Mouse (Mus musculus) common myeloid progenitor, adult 5-6 weeks (primary cell): ENCODE results near the gene Dbndd1. TPM values are rescaled to one million over a fixed set of nuclear protein-coding genes. Genes with fewer than 3 reads are reported as not detected.
"Not testable (repeated sequence)": the region's sequence is repeated elsewhere in the genome, so short reads cannot be mapped to it uniquely, and the experiment has no call there.

ENCODE experiments used
- ATAC-seq: replicated peaks from 2 replicates; pipeline ENCODE4 v1.8.0; 2016; ENCODE audit warnings: low read depth, mild to moderate bottlenecking, moderate TSS enrichment, inconsistent platforms; ENCODE audit not compliant: poor library complexity, severe bottlenecking
- total RNA-seq: library from RNA; stranded (forward); fragments of 200-1000, 187-1606 nt; gene quantifications from 2 replicates; pipeline ENCODE4 v1.2.3, GENCODE M21; 2017

The Dbndd1 gene
- total RNA-seq, 1 experiment from 2014 or later = not detected

DNA sequence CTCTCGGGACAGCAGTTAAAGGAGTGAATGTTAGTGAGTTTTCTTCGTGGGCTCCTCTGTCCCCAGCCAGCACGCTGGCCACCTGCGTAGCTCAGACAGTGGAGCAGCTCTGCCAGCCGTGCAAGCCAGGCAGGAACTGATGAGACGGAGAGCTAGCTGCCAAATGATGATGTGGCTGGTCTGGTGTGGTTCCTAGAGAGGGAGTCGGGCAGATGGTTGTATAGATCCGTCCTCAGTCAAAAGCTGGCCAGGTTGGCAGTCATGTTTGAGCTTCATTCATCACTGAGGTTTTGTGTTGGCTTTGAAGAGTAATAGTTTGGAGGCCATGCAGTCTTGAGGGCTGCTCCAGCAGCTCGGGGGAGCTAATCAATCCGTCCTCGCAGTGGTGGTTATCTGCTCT is 16.3 kb downstream of the Dbndd1 start:
- ATAC-seq = no peak

DNA sequence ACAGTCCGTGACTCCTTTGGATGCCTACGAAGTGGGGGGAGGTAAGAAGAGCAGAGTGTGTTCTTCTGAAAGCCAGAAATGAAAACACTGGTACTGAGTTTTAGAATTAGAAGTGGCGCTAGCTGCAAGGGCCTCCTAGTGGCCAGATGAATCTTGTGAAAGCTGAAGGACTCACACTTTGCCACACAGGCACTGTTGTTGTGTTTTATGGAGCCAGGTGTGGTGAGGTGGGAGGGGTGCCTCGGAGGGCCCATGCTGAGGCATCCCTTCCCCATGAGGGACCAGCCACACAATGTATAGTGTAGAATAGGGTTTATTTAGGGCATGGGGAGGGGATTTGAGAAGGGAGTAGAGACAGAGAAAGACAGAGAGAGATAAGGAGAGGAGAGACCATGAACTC is 17.6 kb downstream of the Dbndd1 start:
- no peak for ATAC-seq

DNA sequence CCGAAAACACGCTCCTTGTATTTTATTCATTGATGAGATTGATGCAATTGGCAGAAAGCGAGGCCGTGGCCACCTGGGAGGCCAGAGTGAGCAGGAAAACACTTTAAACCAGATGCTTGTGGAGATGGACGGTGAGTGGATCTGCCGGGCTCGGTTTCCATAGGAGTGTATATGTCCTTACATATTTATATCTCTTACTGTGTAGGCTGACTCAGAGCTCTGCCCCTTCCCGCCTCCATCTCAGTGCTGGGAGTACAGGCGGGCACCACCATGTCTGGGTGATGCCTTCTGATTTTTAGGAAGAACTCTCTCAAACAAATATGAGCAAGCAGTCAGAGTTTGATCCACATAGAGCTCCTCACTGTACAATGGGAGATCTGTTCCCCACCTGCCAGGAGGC is 22.4 kb downstream of the Dbndd1 start:
- ATAC-seq = no peak

DNA sequence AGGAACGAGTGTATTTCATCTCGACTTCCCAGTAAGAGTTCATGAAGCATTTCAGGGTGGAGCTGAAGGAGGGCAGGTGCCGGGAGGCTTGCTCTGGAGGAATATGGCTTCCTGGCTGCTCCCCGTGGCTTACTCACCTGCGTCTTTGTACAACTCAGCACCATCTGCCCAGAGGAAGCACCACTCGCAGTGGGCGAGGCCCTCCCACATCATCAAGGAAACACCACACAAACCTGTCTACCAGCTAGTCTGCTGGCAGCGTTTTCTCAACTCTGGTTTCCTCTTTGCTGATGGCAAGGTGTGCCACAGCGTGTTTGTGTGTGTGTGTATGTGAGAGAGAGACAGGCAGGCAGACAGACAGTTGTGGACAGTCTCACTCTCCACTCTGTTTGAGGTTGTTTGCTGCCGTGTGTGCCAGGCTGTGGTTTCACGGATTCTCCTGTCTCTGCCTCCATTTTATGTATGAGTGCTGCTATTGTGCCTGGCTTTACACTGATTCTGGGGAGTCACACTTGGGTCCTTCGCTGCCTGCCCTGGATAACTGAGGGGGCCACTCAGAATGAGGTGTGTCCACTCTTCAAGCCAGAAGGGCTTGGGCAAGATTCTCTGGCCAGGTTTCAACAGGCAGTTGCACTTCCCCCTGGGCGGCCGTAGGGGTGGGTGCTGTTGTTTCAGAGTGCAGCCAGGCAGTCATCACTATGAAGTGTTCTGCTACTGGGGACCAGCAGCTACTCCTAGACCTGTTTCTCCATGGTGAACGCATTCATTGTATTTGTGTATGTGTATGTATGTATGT is 23.8 kb downstream of the Dbndd1 start:
- no peak for ATAC-seq

DNA sequence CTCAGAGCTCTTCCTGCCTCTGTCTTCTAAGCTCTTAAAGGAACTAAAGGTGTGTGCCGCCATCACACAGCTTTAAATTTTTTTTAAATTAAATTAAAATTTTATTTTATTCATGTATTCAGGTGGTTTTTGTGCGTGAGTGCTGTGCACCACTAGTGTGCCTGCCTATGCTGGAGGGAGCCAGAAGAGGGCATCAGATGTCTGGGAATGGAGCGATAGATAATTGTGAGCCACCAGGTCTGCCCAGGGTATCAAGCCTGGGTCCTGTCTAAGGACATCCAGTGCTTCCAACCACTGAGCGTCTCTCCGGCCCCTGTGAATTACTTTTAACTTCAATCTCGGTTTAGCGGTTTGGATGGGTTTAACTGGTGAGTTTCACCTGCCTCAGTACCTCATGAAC is 32.6 kb downstream of the Dbndd1 start:
- no peak for ATAC-seq

DNA sequence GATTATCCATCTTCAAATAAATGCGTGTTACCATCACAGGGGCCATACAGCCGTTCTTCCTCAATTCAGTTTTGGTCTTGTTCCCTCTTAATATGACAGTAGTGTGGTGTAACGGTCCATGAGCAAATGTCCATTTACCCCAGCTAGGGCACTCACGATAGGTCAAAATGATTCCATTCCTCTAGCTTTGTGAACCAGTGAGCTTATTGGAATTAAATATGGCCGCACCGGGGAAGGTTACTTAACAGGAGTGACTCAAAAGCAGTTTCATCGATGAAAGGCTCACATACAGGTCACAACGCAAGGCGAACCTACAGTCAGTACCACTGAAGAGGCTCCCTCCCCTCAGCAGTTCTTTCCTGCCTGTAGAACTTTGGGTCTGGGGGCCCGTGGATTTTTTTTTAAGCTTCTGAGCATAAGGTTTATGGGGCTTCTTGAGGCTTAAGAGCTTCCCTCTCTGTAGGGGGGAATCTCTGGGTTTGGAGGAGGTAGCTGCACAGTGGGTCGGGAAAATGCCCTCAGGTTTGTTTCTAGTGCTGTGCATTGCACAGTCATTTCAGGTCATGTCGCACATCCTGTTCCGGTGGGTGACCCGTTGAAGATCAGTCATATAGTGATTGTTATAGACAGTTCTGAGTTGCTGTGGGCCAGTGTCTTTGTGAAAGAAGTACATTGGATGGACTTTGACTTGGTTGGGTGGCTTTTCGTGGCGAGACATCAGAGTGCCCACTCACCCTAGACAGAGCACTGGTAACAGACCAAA is 36.6 kb downstream of the Dbndd1 start:
- peak; percentile 15; the same call in 1 of the 2 replicates for ATAC-seq

DNA sequence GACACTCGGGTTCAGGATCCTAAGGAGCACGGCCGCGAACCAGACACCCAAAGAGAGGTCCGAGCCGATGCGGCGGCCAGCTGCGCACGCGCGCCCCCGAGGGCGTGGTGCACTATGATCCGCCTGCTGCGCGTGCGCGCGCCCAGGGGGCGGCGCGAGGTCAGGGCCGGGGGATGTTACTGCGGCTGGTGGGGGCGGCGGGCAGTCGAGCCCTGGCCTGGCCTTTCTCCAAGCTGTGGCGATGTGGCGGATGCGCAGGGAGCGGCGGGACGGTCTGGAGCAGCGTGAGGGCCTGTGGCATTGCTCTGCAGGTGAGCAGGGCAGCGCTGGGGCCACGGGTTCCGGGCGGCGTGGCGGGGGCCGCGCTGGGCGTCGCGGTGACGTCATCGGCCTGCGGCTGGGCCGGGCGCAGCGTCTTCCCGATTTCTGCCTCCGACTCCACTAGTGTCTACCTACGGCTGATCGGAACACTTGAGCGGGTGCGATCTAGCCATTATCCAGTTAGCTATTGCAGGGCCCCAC is 37.5 kb downstream of the Dbndd1 start, which contains the start of gene Afg3l1:
Afg3l1 (plus strand) TSS at position 167 of the 522 bp plus-strand sequence.
- ATAC-seq = peak; percentile 80

DNA sequence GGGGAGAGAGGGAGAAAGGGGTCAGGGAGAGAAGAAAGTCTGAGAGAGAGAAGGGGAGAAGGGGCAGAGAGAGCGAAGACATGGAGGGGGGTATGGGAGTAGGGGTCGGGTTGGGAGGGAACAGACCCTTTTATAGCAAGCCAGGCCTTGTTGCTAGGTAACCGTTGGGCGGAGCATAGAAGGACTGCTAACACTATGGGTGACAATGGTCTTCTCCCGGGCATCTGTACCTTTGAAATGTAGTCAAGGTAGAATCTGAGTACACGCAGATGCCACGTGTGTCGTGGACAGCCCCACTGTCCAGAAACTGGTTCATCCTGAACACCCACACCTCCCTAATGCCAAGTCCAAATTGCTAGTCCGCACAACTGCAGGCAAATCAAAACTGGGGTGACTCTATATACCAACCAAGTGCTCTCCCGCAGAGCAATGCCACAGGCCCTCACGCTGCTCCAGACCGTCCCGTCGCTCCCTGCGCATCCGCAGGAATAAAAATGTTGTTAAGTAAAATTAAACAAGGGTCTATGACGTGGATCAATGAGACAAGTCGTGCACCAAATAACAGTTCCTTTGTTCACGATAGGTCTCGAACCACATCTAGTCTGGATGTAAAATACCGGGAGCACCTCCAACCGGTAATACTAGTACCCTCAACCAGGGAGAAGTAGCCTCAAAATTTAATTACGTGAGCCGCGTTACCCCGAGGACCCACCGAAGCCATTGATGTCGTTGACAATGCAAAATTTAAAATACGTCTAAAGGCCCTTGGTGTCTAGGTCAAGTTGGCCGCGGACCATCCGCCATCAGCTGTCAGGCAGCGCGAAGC is 38.1 kb downstream of the Dbndd1 start:
- ATAC-seq = no peak

DNA sequence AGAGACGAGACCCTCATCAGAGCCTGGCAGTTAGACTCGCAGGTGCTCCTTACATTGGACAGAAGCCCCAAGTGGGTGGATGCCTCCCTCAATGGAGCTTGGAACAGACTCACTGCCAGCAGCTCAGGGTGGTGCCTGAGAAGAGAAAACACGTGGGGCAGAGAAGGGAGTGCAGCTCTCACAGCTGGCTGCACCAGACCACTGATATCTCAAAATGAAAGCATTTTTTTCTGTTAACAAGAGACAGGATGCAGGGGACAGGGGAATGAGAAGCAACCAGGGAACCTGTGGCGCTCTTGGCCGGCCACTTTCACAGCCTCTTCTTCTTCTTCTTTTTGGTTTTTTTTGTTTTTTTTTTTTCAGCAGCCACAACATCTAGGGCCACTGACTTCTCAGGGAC is 40.7 kb downstream of the Dbndd1 start:
- not testable (repeated sequence) for ATAC-seq

DNA sequence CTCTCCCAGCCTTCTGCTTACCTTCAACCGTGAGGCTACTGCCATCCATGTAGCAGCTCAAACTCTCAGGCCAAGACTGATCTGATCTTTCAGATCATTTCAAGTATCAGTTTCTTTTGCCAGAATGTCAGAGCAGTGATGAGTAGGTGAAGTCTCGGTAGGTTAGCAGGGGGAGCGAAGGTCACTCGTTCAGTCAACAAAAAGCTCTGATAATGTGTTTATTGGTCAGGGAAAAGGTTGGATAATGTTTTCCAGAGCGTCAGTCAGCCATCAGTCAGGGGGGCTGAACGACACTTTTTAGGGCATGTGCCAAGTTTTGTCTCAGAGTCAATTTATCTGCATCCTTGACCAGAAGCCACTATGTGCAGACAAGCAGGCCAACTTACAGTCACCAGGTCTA is 42.3 kb downstream of the Dbndd1 start:
- not testable (repeated sequence) for ATAC-seq

DNA sequence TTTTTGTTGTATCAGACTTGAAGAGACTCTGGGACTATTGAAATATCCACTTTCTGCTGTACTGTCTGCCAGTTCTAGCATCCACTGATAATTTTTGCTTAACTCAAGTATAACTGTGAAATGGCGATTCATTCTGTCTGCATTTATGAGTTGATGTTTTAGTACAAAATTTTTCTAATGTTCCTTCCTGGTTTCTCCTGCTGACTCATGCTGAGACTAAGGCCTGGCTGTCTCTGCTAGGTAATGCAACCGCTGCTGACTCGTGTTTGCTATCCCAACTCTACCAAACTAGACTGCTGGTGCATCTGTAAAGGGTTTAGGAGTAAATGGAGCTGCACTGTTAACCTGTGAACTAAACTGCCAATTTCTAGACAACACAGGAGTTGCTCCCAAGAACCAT is 47.8 kb downstream of the Dbndd1 start:
- ATAC-seq = 0 out of 2 replicates have a peak, but pooled peaks have one; percentile 36

DNA sequence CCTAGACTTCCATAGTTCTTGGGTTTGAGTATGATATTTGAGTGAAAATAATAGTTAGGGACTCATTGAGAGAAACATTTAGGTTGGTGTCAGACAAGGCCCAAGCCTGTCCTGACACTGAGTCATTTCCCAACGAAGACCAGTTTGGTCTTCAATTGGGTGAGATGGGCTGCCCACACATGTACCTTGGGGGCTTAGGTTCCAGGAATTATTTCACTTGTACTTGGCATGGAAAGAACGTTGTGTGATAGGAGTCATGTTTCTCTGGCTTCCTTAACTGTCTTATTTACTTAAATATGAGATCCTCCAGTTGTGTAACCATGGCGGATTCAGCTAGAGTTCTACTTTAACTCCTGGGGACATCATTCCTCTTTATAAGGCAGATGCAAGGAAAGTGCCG is 51.6 kb downstream of the Dbndd1 start:
- ATAC-seq = no peak

Other genes with a start within 250 kb of the Dbndd1 start
- 23.1 and 43.3 TPM in 2 replicates for gene Fanca, start 196.9 kb downstream of the Dbndd1 start, total RNA-seq
- 2.9 TPM in 2 replicates for gene Spire2, start 182.8 kb downstream of the Dbndd1 start, total RNA-seq
- 105 and 176 TPM in 2 replicates for gene Tcf25, start 141.7 kb downstream of the Dbndd1 start, total RNA-seq
- not detected in 2 replicates for gene Mc1r, start 108.4 kb downstream of the Dbndd1 start, total RNA-seq
- 0.87 TPM in 1 of 2 replicates, not detected in the other for gene Tubb3, start 104.0 kb downstream of the Dbndd1 start, total RNA-seq
- 41.3 and 43.9 TPM in 2 replicates for gene Def8, start 91.9 kb downstream of the Dbndd1 start, total RNA-seq
- gene Afg3l1, start 37.6 kb downstream of the Dbndd1 start, total RNA-seq = 20.2 and 22.6 TPM in 2 replicates
- 10.3 and 16.7 TPM in 2 replicates for gene Gas8, start 3.4 kb upstream of the Dbndd1 start, total RNA-seq
- gene Rhou, start 138.5 kb upstream of the Dbndd1 start, total RNA-seq = 0.55 and 0.78 TPM in 2 replicates